8 mouse cellular contexts compared by ENCODE assay signal in the genomic region with DNA sequence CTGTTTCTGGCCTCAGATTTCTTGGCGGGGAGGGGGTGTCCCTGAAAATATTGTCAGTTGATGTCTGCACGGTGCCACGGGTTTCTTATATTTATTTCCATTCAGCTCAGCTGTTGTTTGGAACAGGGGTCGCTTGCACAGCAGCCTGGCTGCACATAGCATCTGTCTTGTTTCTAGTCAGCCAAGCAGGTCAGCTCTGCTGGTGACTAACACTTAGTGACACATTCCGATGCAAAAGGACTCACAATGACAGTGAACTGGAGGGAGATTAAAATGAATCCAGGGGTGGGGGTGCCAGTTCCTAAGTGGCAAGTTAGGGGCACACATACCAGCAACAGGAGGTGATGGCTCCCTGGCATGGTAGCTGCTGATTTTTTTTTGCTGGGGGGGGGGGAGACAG. TPM values are rescaled to one million over a fixed set of nuclear protein-coding genes. Genes with fewer than 3 reads are reported as not detected.
DNase-seq lines count a peak whose midpoint lies in the region; ATAC-seq lines count a peak whose summit lies in the region.
"Had no signal": no experiment of that assay in that cellular context is flagged by ENCODE, and none has a peak within 500 bp of the region (broad histone marks: within the 10 kb centered on the region; RNA-seq: fewer than 3 reads in every experiment).

No protein-coding gene starts in this region.

- peak overlapping the region; percentile 38; the same call in 1 of the 2 replicates for H3K4me3 ChIP-seq in kidney, embryonic 16.5 days (ENCODE audit: low read length)
- peak overlapping the region; percentile 55 for H3K4me3 ChIP-seq in forebrain, embryonic 10.5 days
- peak overlapping the region; percentile 48 for H3K4me3 ChIP-seq in hindbrain, embryonic 16.5 days (ENCODE audit: low read length)
- peak overlapping the region; percentile 44 for H3K4me3 ChIP-seq in neural tube, embryonic 14.5 days (ENCODE audit: low read depth, low read length)

- 9% methylated on average over 5 of the region's 5 CpGs for WGBS in kidney, embryonic 16.5 days
- 8% methylated on average over 5 of the region's 5 CpGs for WGBS in forebrain, embryonic 10.5 days
- 4% methylated on average over 5 of the region's 5 CpGs for WGBS in hindbrain, embryonic 16.5 days
- WGBS in neural tube, embryonic 14.5 days = 9% methylated on average over 5 of the region's 5 CpGs

- H3K9me3 ChIP-seq in kidney, embryonic 16.5 days (ENCODE audit: low read length) = no peaks in the 10 kb centered on the region
- H3K9me3 ChIP-seq in forebrain, embryonic 10.5 days = no peaks in the 10 kb centered on the region
- no peaks in the 10 kb centered on the region for H3K9me3 ChIP-seq in hindbrain, embryonic 16.5 days (ENCODE audit: control insufficient read depth, low read length)
- H3K9me3 ChIP-seq in neural tube, embryonic 14.5 days (ENCODE audit: control insufficient read depth, low read length) = no peaks in the 10 kb centered on the region

- no peaks in the 10 kb centered on the region for H3K36me3 ChIP-seq in kidney, embryonic 16.5 days (ENCODE audit: insufficient read depth, low read length)
- no peaks in the 10 kb centered on the region for H3K36me3 ChIP-seq in forebrain, embryonic 10.5 days (replicated peaks)
- no peaks in the 10 kb centered on the region for H3K36me3 ChIP-seq in hindbrain, embryonic 16.5 days (ENCODE audit: control insufficient read depth, insufficient read depth, low read length)
- H3K36me3 ChIP-seq in neural tube, embryonic 14.5 days (ENCODE audit: control insufficient read depth, insufficient read depth, low read length) = no peaks in the 10 kb centered on the region

- DNase-seq in kidney, postnatal 14 days = no peak
- DNase-seq in forebrain, embryonic 10.5 days (ENCODE audit: extremely low spot score, low spot score) = no peak
- no peak for DNase-seq in thymus, postnatal 36 days
- DNase-seq: gastrocnemius, postnatal 25 days had no signal

- ATAC-seq in kidney, embryonic 16.5 days (ENCODE audit: low FRiP score, low TSS enrichment) = no peak
- no peak; the same call in 1 of the 2 replicates for ATAC-seq in hindbrain, embryonic 16.5 days
- ATAC-seq in neural tube, embryonic 14.5 days (ENCODE audit: low read depth) = no peak
- ATAC-seq in cerebellum, adult (ENCODE audit: insufficient number of reproducible peaks, low FRiP score, low TSS enrichment) = no peak

- H3K4me2 ChIP-seq in kidney, embryonic 16.5 days (replicated peaks; ENCODE audit: low read depth, low read length) = peak overlapping the region; percentile 62
- peak overlapping the region; percentile 67 for H3K4me2 ChIP-seq in hindbrain, embryonic 16.5 days (ENCODE audit: low read length)
- peak overlapping the region; percentile 65 for H3K4me2 ChIP-seq in neural tube, embryonic 14.5 days (ENCODE audit: low read depth, low read length)

- H3K27ac ChIP-seq in kidney, embryonic 16.5 days (ENCODE audit: low read length) = no peak overlapping the region
- peak overlapping the region; percentile 79 for H3K27ac ChIP-seq in forebrain, embryonic 10.5 days
- peak overlapping the region; percentile 76 for H3K27ac ChIP-seq in hindbrain, embryonic 16.5 days (ENCODE audit: low read depth, low read length)
- H3K27ac ChIP-seq in neural tube, embryonic 14.5 days (ENCODE audit: low read depth, low read length) = peak overlapping the region; percentile 84

- H3K4me1 ChIP-seq in kidney, embryonic 16.5 days (ENCODE audit: insufficient read depth, low read length) = peaks cover 15% of the 10 kb centered on the region
- H3K4me1 ChIP-seq in forebrain, embryonic 10.5 days = peaks cover 51% of the 10 kb centered on the region
- peaks cover 18% of the 10 kb centered on the region for H3K4me1 ChIP-seq in hindbrain, embryonic 16.5 days (ENCODE audit: control insufficient read depth, insufficient read depth, low read depth, low read length)
- peaks cover 18% of the 10 kb centered on the region; the same call in 1 of the 2 replicates for H3K4me1 ChIP-seq in neural tube, embryonic 14.5 days (ENCODE audit: control insufficient read depth, insufficient read depth, low read length)

- H3K9ac ChIP-seq in kidney, embryonic 16.5 days (replicated peaks; ENCODE audit: low read length) = no peak overlapping the region
- peak overlapping the region; percentile 68 for H3K9ac ChIP-seq in hindbrain, embryonic 16.5 days (ENCODE audit: low read depth, low read length)
- peak overlapping the region; percentile 65 for H3K9ac ChIP-seq in neural tube, embryonic 14.5 days (replicated peaks; ENCODE audit: low read depth, low read length)

- peaks cover 20% of the 10 kb centered on the region for H3K27me3 ChIP-seq in kidney, embryonic 16.5 days (ENCODE audit: insufficient read depth, low read length)
- peaks cover 66% of the 10 kb centered on the region for H3K27me3 ChIP-seq in forebrain, embryonic 10.5 days (ENCODE audit: poor library complexity, severe bottlenecking)
- no peaks in the 10 kb centered on the region for H3K27me3 ChIP-seq in hindbrain, embryonic 16.5 days (replicated peaks; ENCODE audit: control insufficient read depth, insufficient read depth, low read length)
- no peaks in the 10 kb centered on the region for H3K27me3 ChIP-seq in neural tube, embryonic 14.5 days (ENCODE audit: control insufficient read depth, insufficient read depth, low read length)

RNA-seq across cellular contexts. Expression of a gene that starts 0.8 kb away (rescaled TPM):
- polyA plus RNA-seq in kidney, embryonic 16.5 days (2015; fragmentation: Nextera tagmentation; extraction: Ambion mirVana) = 0.16 and 0.31 TPM in 2 replicates
- polyA plus RNA-seq in forebrain, embryonic 10.5 days (2016; fragmentation: Nextera tagmentation; extraction: Ambion mirVana) = 9.1 and 9.6 TPM in 2 replicates
- 18.8 and 22.9 TPM in 2 replicates for polyA plus RNA-seq in hindbrain, embryonic 16.5 days (2015; fragmentation: Nextera tagmentation; extraction: Ambion mirVana)
- polyA plus RNA-seq in neural tube, embryonic 14.5 days (2014; fragmentation: Nextera tagmentation; extraction: Ambion mirVana) = 12.1 and 15.3 TPM in 2 replicates
